Mouse (Mus musculus): Measurements from ENCODE around the gene Gm30191.

The Gm30191 gene

DNA sequence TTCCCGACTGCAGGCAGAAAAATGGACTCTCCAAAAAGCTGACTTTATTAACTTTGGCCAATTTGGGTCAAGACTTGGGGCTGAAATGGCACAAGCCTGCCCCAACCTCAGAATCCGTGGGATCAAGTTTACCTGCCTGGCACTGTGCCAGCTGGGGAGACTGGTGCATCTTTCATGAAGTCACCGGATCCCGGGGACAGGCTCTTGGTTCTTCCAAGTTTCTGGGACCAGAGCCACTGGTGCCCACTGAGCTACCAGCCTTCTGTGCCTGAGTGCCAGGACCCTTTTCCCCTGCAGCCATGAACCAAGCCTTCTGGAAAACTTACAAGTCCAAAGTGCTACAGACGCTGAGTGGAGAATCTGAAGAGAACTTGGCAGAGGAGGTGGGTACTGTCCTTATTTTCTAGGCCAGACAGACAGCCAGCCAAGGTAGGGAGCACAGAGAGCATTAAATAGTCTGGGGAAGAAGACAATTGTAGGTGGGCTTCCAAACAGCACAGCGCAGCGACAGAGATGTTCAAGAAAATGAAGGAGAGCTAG lies at the start of gene Gm30191:
Gm30191 (plus strand) TSS at position 217 of the 540 bp plus-strand sequence.
- DNase-seq (ENCODE audit: low spot score), result no peak

GRCm38 (mm10) chr4:134199371-134199770 lies 47.4 kb upstream of the Gm30191 start:
- no peak for DNase-seq (ENCODE audit: low spot score)

DNA sequence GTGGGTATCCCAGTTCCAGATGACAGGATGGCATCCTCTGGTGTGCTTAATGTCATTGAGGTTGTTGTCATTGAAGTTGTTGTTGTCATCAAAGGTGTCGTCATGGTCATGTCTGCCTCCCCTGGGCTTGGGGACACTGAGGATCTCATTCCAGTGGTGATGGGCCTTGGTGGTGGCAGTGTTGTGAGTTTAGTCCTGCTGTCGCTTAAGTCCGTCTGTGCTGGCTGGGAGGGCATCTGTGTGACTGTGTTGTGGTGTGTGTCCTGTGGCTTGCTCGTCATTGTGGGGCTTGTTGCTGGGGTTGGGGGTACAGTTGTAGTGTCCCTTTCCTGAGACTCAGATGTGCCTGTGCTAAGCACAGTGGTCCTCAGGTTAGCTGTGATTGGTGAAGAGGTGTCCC lies 43.8 kb upstream of the Gm30191 start, which contains the start of gene Gm7534:
Gm7534 (minus strand) TSS at position 101 of the 400 bp plus-strand sequence.
- no peak for DNase-seq (ENCODE audit: low spot score)

DNA sequence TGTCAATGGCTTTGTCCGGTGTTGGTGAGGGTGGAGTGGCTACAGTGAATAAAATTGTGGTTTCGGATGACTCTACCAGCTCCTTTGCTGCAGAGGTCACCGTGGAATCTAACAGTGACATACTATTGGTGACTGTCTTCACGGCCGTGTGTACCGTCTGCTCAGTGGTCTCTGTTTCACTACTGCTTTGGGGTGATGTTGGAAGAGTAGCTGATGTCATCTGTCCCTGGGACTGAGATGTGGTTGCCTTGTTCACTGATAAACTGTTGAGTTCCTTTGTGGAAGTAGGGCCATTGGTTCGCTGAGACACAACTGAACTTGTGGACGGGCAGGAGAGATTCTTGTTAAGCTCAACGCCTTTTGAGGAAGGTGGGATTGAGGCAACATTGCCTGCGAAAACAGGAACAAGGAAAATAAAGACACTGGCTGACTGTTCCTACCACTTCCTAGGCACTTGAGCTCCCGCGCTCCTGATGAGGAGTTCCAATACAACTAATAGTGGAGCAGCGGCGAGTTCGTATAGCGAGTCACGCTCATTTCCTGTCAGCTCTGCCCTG lies 43.3 kb upstream of the Gm30191 start:
- DNase-seq (ENCODE audit: low spot score), result no peak

DNA sequence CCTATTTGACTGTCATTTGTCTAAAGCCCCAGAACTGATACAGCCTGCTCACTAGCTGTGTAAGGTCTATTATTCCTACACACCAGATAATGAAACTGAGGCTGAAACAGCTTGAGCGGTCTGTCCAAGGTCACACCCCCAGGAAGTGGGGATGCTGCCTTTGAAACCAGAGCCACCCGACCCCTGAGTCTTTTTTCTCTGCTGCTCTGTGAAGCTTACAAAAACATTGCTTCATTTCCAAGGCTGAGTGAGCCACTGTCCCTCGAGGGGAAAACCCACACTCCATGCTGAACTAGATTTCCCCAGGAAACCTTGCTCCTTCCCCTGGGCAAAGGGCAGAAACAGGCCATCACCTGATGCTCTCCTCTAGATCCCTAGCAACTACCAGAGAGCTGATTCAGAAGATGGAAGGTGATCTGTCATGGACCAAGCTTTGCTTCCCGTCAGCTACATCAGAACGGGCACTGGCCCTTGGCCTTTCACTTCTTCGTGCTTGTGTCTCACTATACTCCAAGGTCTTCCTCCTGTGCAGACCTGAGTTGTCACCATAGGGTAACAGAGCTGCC lies 40.2 kb upstream of the Gm30191 start:
- no peak for DNase-seq (ENCODE audit: low spot score)

DNA sequence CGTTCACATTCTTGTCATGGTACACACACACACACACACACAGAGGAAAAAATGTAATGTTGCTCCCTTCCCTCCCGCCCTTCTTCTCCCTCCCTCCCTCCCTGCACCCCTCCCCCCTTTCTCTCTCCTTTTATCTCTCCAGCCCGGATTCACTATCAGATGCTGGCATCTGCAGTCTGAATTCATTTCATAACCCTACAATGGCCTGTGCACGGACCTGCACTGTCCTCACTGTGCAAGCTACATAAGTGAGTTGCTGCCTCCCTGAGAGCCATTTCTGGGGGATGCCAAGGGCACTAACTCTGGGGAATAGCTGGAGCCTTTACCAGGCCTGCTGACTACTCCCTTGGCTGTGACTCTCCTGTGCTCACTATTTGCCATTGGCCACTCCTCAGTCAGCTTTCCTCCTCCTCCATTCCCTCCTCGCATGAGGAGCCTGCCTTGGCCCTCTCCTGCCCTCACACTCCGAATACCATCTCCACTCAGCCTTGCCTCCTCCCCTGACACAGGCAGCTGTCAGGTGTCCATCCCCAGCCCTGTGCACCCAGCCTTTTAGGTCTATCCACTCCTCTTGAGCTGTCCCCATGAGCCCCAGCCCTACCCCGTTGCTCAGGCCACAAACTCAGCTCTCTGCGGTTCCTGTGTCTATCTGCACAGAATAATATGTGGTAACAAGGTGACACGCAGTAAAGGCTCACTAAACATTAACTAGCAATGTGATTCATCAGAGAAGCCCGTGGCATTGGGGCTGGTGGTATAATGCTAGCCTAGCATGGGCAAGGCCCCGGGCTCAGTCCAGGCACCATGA lies 23.7 kb upstream of the Gm30191 start:
- DNase-seq (ENCODE audit: low spot score), result no peak

DNA sequence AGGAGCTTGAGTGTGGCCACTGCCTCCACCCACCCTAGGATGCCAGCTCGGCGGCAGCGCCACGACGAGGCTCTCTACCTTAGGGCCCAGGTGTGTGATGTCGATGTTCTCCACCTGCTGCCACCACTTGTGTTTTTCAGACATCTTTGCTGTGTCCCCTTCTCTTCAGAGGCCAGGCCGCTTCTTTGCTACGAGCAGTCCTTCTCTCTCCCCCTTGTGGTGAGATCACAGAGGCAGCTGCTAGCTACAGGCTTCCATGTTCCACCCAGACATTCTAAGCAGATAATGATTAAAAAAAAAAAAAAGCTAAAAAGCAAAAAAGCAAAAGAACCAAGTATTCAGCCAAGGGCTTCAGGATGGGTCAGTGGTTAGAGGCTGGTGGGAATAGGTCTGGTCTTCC lies 19.5 kb upstream of the Gm30191 start, which contains the start of gene Catsper4:
Catsper4 (minus strand) TSS at position 190 of the 400 bp plus-strand sequence.
- DNase-seq (ENCODE audit: low spot score), result no peak

- DNase-seq (ENCODE audit: low spot score), result no peak
Observed at GRCm38 (mm10) chr4:134230431-134230830, 16.3 kb upstream of the Gm30191 start.

GRCm38 (mm10) chr4:134234876-134235275 lies 11.9 kb upstream of the Gm30191 start:
- DNase-seq (ENCODE audit: low spot score), result no peak

GRCm38 (mm10) chr4:134237582-134238278 lies 9.0 kb upstream of the Gm30191 start:
- no peak for DNase-seq (ENCODE audit: low spot score)

- peak; percentile 62 for DNase-seq (ENCODE audit: low spot score)
Observed at GRCm38 (mm10) chr4:134238279-134238651, 8.5 kb upstream of the Gm30191 start, which contains the start of gene Cnksr1. TSS of gene Cnksr1 (minus strand) at chr4:134238399.

DNA sequence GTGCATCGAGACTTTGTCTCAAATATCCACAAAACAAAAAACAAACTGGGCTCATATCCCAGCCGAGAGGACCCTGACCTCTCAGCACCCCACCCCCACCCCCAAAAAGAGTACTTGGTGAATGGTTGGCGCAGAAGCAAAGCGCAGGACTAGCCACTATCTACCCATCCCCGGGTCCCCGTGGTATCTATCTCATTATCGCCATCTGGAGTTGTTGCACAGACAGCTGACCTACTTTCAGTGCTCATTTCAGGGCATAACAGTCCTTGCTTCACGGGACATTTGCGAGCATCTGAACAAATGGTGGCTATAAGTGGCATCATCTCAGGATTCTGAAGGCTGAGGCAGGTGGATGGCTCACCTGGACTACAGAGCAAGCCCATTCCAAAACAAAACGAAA lies 8.0 kb upstream of the Gm30191 start:
- DNase-seq (ENCODE audit: low spot score), result no peak

GRCm38 (mm10) chr4:134243516-134244250 lies 3.1 kb upstream of the Gm30191 start, which contains the start of gene E130218I03Rik:
TSS of gene E130218I03Rik (plus strand) at chr4:134243662.
- DNase-seq (ENCODE audit: low spot score), result no peak

DNA sequence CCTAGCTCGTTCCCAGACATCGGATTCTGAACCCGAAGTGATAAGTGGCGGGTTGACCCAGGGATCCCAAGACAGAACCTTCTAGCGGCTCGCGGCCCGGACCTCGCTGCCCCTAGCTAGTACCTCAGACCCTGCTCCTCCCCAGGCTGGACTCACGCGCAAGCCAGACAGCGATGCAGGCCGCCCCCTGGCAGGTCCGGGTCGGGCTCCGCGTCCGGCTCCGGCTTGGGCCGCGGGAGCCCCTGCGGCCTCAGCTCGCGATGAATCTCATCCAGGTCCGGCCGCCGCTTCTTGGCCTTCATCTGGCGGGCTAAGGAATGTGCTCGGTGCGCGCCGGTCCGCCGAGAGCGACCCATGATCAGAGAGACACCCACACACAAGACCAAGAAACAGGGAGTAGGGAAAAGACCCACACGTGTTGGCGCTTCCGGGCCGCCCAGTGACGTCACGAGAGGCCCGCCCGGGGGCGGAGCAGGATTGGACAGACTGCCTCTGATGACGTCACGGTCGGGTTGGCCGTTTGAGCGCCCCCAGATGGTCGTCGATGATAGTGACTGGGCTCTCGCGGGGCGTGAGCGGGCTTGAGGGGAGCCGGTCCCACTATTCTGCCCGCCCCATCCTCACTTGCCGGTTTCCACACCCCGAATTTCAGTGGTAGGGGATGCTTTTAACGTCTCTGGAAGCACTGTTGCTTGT lies 1.4 kb upstream of the Gm30191 start, which contains the start of gene Zfp593:
Zfp593 (minus strand) TSS at position 445 of the 696 bp plus-strand sequence.
- DNase-seq (ENCODE audit: low spot score), result peak; percentile 85

GRCm38 (mm10) chr4:134246256-134246655 lies 479 bp upstream of the Gm30191 start:
- DNase-seq (ENCODE audit: low spot score), result no peak

- DNase-seq (ENCODE audit: low spot score), result peak; percentile 57
Observed at GRCm38 (mm10) chr4:134249651-134250050, 2.9 kb downstream of the Gm30191 start.

DNA sequence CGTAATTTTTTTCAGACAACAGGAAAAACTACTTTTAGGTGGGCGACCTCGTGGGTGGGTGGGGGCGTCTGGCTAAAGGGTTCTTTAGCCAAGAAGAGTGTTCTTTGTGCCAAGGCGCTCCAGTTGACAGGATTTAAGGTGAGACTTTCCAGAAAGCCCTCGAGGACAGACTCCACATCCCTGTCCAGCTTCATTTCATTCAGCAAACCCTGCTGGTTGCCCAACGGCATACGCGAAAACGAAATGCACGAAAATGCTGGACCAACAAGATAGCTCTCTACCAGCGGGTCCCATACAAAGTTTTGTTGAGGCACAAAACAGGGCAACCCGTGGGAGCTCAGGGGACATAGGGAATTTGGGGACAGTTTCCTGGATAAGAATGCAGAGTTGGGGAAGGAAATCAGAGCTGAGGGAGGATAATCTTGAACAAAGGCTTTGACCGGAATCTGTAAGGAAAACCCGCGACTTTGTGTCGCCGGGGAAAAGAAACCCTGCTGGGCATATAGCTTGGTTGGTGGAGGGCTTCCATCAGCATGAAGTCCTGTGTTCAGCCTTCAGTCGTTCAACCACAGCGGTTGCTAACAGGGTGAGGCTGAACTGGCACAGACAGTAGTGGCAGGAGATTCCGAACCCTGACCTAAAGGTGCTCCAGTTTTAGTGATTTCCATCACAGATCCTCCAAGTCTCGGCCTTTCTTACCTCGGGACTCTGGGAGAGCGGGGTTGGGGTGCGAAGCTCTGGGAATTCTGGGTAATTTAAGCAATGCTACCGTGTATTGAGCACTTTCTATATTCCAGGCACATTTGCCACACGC lies 3.6 kb downstream of the Gm30191 start:
- DNase-seq (ENCODE audit: low spot score), result no peak

DNA sequence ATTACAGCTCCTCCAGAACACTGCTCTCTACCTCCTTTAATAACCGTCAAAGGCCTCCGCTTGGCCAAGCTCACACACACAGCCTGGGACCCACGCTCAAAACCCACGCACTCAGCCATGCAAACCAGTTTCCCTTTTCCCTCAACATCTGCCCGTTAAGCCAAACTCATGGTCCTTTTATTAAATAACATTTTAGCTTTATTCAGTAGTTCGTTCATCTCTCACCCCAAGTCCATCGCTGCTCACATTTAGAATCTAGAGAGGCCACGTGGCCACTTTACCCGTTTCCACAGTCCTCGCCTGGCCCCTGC lies 4.2 kb downstream of the Gm30191 start:
- no peak for DNase-seq (ENCODE audit: low spot score)

- no peak for DNase-seq (ENCODE audit: low spot score)
Observed at GRCm38 (mm10) chr4:134251241-134252130, 4.8 kb downstream of the Gm30191 start.

Measured in ovary, postnatal 10 days (tissue).